Mouse (Mus musculus): ENCODE measurements around the gene Gpr143. TPM values are rescaled to one million over a fixed set of nuclear protein-coding genes. Genes with fewer than 3 reads are reported as not detected.

Gpr143 gene
- total RNA-seq (2017): not detected in 2 replicates

- ATAC-seq (replicated peaks; ENCODE audit: low read depth, poor library complexity, severe bottlenecking): peak; percentile 60
These were observed at the start of gene Gpr143 for GRCm38 (mm10) chrX:152781720-152782403. TSS of gene Gpr143 (plus strand) at chrX:152781921.

GRCm38 (mm10) chrX:152735283-152735682 is 46.4 kb upstream of the Gpr143 start:
- ATAC-seq (replicated peaks; ENCODE audit: low read depth, poor library complexity, severe bottlenecking): no peak

DNA sequence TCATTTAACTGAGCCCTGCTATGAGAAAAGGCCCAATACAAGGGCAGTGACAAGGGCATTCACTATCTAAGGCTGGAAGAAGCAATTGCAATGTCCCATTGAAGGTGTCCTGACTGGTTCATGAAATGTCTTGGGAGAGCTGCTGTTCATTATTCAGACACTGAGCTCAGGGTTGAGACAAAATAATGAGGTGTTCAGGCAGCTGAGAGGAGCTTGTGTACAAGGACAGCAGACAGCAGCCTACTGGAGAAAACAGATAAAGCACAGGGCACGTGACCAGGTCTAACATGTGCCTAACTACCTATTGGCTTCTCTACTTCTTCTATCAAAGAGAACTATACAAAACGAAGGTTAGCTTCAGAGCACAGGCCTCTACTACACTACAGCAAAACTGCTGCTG is 43.5 kb upstream of the Gpr143 start:
- ATAC-seq (replicated peaks; ENCODE audit: low read depth, poor library complexity, severe bottlenecking): no peak

- ATAC-seq (replicated peaks; ENCODE audit: low read depth, poor library complexity, severe bottlenecking): no peak
These were observed 42.9 kb upstream of the Gpr143 start for GRCm38 (mm10) chrX:152738759-152739368.

DNA sequence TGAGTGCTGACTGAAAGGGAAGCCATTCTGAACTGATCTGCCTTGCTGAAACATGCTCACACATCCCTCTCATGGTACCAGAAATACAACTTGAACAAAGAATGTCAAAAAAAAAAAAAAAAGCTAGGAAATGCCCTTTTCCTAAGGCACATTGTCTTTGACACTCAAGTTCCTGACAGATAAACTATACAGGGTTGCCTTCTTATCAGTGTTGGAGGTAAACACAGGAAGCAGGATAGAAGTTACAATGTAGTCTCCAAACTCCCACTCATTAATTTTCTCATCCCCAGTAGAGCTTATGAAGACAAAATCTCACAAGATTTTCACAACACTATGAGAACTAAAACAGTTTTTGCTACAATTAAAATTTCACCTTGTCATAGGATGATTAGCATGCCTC is 38.1 kb upstream of the Gpr143 start:
- ATAC-seq (replicated peaks; ENCODE audit: low read depth, poor library complexity, severe bottlenecking): no peak

DNA sequence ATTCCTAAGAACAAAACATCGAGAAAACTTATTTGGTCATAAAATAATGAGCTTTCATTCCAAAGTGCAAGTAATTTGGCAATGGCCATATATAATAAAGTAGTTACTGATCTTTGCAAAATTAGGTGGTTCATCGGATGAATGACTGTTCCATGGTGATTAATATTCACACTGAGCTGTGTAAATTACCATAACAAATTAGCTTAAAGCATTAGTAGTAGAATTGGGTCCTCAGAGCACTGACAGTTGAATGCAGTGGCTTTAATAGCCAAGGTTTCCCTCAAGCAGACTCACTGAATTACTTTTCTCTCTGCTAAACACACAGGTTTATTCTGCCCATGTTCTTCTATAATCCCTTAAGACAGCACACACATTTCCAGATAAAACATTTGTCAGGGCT is 35.8 kb upstream of the Gpr143 start:
- no peak for ATAC-seq (replicated peaks; ENCODE audit: low read depth, poor library complexity, severe bottlenecking)

DNA sequence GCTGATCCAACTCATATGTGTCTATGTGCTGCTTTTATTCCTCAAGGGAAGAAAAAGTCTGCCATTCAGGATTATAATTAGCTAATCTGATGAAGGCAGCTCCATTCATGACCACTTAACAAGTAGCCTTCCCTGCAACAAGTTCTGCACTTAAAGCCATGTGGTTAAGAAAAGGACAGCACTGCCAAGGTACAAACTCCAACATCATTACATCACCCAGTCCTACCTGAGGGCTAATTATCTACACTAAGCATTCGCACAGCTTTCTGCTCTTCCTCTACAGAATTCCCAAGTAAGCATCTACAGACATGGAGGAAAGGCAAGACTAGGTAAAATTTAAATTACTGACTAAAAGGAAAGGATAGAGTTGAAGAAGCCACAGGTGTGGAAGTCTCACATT is 25.9 kb upstream of the Gpr143 start:
- ATAC-seq (replicated peaks; ENCODE audit: low read depth, poor library complexity, severe bottlenecking): no peak

DNA sequence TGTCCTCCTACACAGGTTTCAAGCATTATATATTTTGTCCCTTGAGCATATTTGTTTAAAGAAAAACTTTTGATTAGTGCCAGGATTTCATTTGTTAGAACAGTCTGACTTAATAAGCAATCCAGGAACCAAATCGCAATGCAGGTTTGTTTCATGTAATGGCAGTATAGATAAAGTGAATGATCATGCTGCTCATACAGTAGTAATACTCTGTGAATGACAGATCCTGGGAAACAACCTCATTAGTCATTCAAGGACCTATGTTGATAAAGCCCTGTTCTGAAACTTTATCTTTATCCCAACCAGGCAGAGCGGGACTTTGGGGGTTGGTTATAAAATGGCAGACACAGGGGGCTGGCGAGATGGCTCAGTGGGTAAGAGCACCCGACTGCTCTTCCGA is 25.4 kb upstream of the Gpr143 start:
- no peak for ATAC-seq (replicated peaks; ENCODE audit: low read depth, poor library complexity, severe bottlenecking)

DNA sequence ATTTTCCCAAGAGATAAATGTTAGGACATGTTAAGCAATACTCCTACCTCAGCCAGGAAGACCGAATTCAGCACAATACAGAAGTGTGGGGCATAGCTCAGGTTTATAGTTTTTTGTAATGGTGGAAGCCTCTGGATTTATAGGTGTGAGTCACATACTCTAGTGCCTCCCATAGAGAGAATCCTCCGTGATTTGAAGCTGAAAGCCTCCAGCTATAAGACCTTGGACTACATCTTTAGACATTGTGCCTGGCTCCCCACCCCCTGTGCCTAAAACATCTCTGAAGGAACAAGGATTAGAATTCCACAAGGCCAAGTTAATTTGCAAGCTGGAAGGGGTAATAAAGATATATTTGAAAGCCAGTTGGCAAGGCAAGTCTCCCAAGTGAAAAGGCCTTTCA is 19.3 kb upstream of the Gpr143 start:
- no peak for ATAC-seq (replicated peaks; ENCODE audit: low read depth, poor library complexity, severe bottlenecking)

- no peak for ATAC-seq (replicated peaks; ENCODE audit: low read depth, poor library complexity, severe bottlenecking)
These were observed 18.9 kb upstream of the Gpr143 start for GRCm38 (mm10) chrX:152762855-152763254.

DNA sequence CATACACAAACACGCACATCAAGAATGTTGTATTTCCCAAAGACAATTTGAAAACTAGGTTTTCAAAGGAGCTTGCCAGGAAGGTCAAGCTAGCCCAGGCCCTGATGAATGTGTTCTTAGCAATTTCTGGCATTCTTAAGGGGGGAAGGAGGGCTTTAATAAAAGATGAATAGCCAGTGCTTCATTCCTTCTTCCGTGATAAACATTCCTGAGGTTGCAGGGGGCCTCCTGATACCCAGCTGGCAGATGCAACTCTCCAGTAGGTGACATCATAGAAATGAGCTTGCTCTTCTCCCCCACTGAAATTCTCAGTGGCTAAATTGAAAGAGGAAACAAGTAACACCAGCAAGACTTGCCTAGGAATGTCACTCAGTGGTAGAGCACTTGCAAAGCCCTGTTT is 17.6 kb upstream of the Gpr143 start:
- ATAC-seq (replicated peaks; ENCODE audit: low read depth, poor library complexity, severe bottlenecking): no peak

GRCm38 (mm10) chrX:152768891-152769599 is 12.7 kb upstream of the Gpr143 start, which contains the start of gene Shroom2:
TSS of gene Shroom2 (minus strand) at chrX:152769465.
- 0 out of 2 replicates have a peak, but pooled peaks have one; percentile 15 for ATAC-seq (replicated peaks; ENCODE audit: low read depth, poor library complexity, severe bottlenecking)

DNA sequence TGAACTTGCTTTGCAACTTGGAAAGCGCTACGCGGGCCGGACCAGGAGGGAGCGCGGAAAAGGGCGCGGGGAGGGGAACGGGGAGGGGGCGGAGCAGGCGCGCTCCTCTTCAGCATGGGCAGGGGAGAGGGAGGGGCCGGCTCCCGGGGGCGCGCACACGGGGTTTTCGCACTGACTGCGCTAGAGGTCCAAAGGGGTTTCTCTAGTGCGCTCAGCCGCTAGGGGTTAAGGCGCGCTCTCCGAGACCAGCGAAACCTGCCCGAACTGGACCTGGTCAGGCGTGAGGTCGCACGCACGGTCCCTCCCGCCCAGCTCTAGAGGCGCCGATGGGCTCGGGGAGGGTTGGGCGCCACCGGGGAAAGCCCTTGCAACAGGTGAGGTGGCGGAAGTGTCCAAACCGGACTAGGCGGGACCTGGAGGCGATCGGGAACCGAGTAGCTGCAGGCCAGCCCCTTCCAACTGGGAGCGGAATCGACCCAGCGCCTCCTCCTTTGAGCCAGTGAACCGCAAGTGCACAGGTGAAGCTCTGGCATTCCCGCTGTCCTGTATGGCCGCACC is 12.0 kb upstream of the Gpr143 start:
- peak; percentile 52; the same call in 1 of the 2 replicates for ATAC-seq (replicated peaks; ENCODE audit: low read depth, poor library complexity, severe bottlenecking)

DNA sequence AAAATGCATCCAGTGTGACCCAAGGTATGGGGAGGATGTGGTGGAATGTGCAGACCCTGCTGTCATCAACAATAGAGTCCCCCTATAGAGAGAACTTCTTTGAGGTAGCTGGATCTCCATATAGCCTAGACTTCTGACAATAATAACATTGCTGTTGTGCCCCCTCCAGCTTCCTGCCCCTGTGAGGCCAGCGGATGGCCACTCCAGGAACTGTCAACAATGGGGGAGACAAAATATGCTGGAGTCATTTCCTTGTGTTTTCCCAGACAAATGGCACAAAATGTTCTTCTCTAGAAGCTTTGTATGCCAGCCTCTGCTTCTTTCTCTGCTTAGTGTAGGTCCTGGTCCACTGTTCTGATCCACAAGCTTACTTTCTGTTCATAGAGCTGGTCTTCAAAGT is 6.4 kb downstream of the Gpr143 start:
- no peak for ATAC-seq (replicated peaks; ENCODE audit: low read depth, poor library complexity, severe bottlenecking)

DNA sequence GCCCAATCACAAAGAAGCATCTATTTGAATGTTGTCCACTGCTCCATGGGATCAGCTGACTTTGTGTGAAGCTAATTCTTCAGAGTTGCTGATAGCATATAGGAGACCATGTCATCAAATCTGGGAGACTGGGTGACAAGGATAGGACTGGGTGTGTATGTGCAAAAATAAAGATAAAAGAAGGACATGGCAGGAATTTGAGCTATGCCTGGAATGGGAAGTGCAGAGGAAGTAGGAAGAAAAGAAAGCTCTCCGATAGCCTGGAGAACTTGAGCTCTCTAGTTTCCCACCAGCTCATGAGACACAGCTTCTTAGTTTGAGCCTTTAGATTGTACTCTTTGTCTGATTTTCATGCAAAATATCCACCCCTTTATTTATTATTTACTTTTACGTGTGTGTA is 6.9 kb downstream of the Gpr143 start:
- ATAC-seq (replicated peaks; ENCODE audit: low read depth, poor library complexity, severe bottlenecking): no peak

DNA sequence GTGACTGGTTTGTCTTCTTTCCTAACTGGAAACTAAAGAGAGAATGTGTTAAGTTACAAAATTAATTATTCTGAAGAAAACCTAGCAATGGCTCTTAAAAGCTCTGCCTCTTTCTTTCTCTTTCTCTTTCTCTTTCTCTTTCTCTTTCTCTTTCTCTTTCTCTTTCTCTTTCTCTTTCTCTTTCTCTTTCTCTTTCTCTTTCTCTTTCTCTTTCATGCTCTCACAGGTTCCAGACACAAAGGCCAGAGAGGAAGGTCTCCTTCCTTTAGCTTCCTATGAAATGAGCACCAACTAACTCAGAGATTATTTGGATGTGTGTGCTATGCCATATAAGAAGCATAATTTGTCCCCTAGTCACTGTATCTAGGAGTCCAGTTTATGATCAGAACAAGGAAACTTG is 23.6 kb downstream of the Gpr143 start:
- ATAC-seq (replicated peaks; ENCODE audit: low read depth, poor library complexity, severe bottlenecking): no peak

DNA sequence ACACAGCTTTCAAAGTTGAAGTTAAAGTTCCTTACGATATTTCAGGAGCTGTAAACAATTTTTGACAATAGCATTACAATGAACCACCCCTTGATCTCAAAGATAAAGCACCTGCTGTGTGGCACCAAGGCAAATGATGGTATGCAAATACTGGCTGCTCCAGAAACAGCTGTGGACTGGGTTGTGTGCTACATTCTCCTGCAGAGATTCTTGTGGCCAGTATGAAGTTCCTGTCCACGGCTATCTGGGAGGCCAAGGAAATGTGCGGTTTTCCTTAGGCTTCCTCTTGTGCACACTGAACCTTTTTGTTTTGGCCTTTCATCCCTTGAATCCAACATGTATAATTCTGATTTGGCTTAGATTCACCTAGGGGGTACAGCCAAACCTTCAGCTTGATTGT is 31.6 kb downstream of the Gpr143 start:
- peak; percentile 58; the same call in 1 of the 2 replicates for ATAC-seq (replicated peaks; ENCODE audit: low read depth, poor library complexity, severe bottlenecking)

- ATAC-seq (replicated peaks; ENCODE audit: low read depth, poor library complexity, severe bottlenecking): no peak
These were observed 37.3 kb downstream of the Gpr143 start for GRCm38 (mm10) chrX:152818996-152819395.

- ATAC-seq (replicated peaks; ENCODE audit: low read depth, poor library complexity, severe bottlenecking): peak; percentile 89
These were observed 49.4 kb downstream of the Gpr143 start for GRCm38 (mm10) chrX:152831003-152831550.

DNA sequence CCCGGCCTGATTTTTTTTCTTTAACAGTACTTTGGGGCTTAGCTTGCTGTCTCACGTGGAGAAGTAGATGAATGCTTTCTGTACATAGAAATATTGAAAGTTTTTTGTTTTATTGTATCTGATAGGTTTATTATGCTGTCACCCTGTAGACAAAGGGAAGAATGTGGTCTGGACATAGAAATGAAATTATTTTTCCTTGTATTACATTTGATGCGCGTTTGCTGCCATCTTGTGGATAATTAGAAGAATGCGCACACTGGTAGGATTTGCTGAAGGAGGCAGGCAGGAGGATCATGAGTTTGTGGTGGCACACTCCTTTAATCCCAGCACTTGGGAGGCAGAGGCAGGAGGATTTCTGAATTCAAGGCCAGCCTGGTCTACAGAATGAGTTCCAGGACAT is 53.2 kb downstream of the Gpr143 start:
- ATAC-seq (replicated peaks; ENCODE audit: low read depth, poor library complexity, severe bottlenecking): 0 out of 2 replicates have a peak, but pooled peaks have one; percentile 47

Data from common myeloid progenitor, adult 5-6 weeks (primary cell).